Mouse (Mus musculus) cerebellum, adult 11 months (tissue): ENCODE measurements around the gene Gja4.

Experiments
- DNase-seq: peaks from one replicate; pipeline ENCODE4 v3.0.0; 2022

The Gja4 gene

GRCm38 (mm10) chr4:127313861-127314260 lies at the start of gene Gja4:
TSS of gene Gja4 (minus strand) at chr4:127314039.
- DNase-seq, result peak; percentile 36

- no peak for DNase-seq
Observed at GRCm38 (mm10) chr4:127363331-127363730, 49.5 kb upstream of the Gja4 start.

- DNase-seq, result no peak
Observed at GRCm38 (mm10) chr4:127362520-127362919, 48.7 kb upstream of the Gja4 start.

- DNase-seq, result no peak
Observed at GRCm38 (mm10) chr4:127358018-127358417, 44.2 kb upstream of the Gja4 start, which contains the start of gene Gjb5. TSS of gene Gjb5 (minus strand) at chr4:127358181.

GRCm38 (mm10) chr4:127354506-127355485 lies 41.0 kb upstream of the Gja4 start:
- DNase-seq, result no peak

GRCm38 (mm10) chr4:127353951-127354438 lies 40.2 kb upstream of the Gja4 start, which contains the start of gene Gjb4:
TSS of gene Gjb4 (minus strand) at chr4:127354081.
- DNase-seq, result no peak

GRCm38 (mm10) chr4:127352594-127352993 lies 38.8 kb upstream of the Gja4 start:
- DNase-seq, result no peak

- DNase-seq, result no peak
Observed at GRCm38 (mm10) chr4:127349560-127350300, 35.9 kb upstream of the Gja4 start.

- DNase-seq, result no peak
Observed at GRCm38 (mm10) chr4:127345000-127345399, 31.2 kb upstream of the Gja4 start.

GRCm38 (mm10) chr4:127341372-127341771 lies 27.5 kb upstream of the Gja4 start:
- no peak for DNase-seq

GRCm38 (mm10) chr4:127337668-127338067 lies 23.8 kb upstream of the Gja4 start:
- DNase-seq, result no peak

- DNase-seq, result no peak
Observed at GRCm38 (mm10) chr4:127334870-127335504, 21.1 kb upstream of the Gja4 start.

GRCm38 (mm10) chr4:127331171-127331570 lies 17.3 kb upstream of the Gja4 start:
- no peak for DNase-seq

GRCm38 (mm10) chr4:127330181-127331100 lies 16.6 kb upstream of the Gja4 start, which contains the start of gene Gjb3:
TSS of gene Gjb3 (minus strand) at chr4:127330844.
- no peak for DNase-seq

- DNase-seq, result no peak
Observed at GRCm38 (mm10) chr4:127329751-127330150, 15.9 kb upstream of the Gja4 start.

GRCm38 (mm10) chr4:127329046-127329445 lies 15.2 kb upstream of the Gja4 start:
- DNase-seq, result no peak

GRCm38 (mm10) chr4:127328378-127328777 lies 14.5 kb upstream of the Gja4 start:
- no peak for DNase-seq

- no peak for DNase-seq
Observed at GRCm38 (mm10) chr4:127327749-127328148, 13.9 kb upstream of the Gja4 start.

GRCm38 (mm10) chr4:127327258-127327657 lies 13.4 kb upstream of the Gja4 start:
- DNase-seq, result no peak

GRCm38 (mm10) chr4:127325276-127325675 lies 11.4 kb upstream of the Gja4 start:
- no peak for DNase-seq

GRCm38 (mm10) chr4:127324759-127325158 lies 10.9 kb upstream of the Gja4 start:
- DNase-seq, result peak; percentile 50

GRCm38 (mm10) chr4:127324296-127324695 lies 10.5 kb upstream of the Gja4 start:
- DNase-seq, result no peak
